Mouse (Mus musculus) heart, postnatal 36 days (tissue): Measurements from ENCODE around the gene Pbx1. TPM values are rescaled to one million over a fixed set of nuclear protein-coding genes. Genes with fewer than 3 reads are reported as not detected.

Source experiments
- DNase-seq, 2 experiments: peaks; one replicate each; pipeline ENCODE4 v3.0.0; 2021 to 2022
- intact Hi-C: fragments of 180-260 bp; cut with DNase I; formaldehyde crosslinking; loops from one replicate; pipeline ENCODE4 v1.15.1; 2025
- total RNA-seq, 2 experiments: library from RNA; stranded (reverse); gene quantifications; 2 replicates each; pipeline ENCODE4 v1.2.3; 2021

The Pbx1 gene
- total RNA-seq, 2 experiments from 2014 or later, result 47.2 to 63.0 TPM

DNA sequence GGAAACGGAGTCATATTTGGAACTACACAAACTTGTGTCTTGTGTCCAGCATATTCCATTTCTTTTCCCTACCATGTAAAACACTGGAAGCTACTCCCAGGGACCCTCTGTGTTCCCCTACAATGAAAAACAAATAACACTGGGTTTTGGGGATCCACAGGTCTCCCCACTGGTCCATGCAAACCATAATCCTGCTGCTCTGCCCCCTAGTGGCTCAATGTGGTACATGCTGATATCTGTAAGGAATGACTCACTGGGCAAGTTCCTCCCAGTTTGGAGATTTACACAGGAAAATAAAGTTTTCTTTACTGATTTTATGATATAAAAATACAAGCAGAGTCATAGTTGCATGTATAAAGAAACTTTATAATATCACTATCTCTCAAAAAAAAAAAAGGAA is 109.2 kb downstream of the Pbx1 start:
- intact Hi-C loops, result loop anchor here (1.0 kb wide), 1 partner anchor 109 kb away; no protein-coding TSS in a partner anchor
- peak in 1 of 2 experiments; percentile 38 for DNase-seq

DNA sequence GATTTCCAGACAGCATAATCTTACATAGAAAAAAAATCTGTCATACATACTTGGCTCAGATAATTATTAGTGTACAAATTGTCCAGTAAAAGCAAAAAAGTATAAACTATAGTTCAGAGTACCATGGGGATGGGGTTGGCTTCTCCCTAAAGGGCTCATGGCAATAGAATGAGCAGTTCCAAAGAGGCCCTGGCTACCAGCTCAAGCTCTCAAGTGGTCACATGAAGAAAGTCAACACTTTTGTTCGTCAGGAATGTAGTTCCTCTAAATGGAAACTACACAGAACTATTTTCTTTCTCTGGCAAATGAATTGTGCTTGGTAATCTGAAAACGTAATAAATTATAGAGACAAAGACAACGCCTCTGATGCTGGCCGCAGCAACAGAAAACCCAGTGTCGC is 112.4 kb downstream of the Pbx1 start:
- no peak for DNase-seq
- intact Hi-C loops, result no loop called here

DNA sequence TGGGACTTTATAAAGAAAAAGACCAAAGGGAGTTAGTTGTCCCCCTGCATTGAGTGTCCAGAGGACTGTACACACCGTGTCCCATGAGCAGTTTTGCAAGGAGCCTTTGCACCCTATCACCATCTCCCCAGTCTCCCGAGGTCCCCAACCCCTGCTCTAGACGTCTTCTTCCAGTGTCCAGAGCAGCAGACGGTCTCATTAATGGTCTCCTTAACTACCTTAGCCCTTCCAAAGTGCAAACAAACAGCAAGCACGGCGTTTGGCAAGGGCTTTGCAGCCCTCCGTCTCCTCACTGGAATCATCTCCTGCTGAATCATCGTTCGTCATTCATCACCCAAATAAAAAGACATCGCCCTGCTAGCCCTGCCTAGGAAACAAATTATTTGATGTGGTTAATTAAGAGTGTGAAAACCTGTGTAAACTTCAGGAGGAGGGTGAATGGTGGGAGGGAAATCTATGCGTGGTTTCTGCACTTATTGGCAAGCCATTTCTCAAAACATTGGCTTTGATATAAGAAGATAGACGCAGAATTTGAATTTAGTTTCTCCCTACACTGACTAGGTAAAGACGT is 113.1 kb downstream of the Pbx1 start:
- intact Hi-C loops, result no loop called here
- peak in 1 of 2 experiments; percentile 19 for DNase-seq

DNA sequence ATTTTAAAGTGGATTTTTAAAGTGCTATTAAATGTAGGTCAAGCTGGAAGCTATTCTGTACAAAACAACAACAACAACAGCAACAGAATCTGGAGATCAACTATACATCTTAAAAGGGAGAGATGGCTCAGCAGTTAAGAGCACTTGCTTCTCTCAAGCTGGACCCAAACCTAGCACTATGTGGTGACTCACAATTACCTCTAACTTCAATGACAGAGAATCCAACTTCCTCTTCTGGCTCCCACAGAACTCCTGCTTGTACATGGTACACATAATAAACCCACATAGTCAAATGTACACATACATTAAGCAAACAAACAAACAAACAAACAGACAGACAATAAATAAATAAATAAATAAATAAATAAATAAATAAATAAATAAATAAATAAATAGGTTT is 118.3 kb downstream of the Pbx1 start:
- no peak for DNase-seq
- intact Hi-C loops, result no loop called here

DNA sequence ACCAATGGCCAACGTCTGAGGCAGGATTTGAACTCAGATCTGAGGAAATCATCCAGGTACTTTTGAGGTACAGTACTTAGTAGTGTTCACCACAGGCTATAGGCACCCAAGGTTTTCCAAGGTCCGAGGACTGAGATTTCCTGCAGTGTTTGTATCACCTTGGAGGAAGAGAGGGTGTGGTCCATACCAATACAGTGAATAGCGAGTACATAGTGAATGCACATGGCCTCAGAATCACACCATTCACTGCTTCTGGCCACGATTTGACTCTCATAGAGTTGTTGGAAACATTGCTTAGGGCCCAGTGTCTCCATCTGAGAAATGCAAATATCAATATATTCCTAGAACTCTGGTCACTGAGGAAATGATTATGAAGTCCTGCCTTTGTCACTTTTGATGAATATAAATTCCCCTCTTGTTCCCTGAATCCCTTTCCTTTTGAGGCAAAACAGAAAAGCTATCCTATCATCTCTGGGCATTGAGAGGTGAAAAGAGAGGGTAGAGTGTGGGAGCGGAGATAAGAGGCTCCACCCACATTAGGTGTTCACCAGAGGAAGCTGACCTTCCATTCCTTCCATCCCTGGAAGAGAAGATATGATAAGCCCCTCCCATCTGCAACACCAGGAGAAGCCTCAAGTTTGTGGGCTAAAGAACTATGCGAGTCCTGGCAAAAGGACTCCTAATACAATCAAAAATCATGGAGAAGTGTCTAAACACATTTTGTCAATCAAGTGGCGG is 119.2 kb downstream of the Pbx1 start:
- intact Hi-C loops, result no loop called here
- DNase-seq, result no peak

DNA sequence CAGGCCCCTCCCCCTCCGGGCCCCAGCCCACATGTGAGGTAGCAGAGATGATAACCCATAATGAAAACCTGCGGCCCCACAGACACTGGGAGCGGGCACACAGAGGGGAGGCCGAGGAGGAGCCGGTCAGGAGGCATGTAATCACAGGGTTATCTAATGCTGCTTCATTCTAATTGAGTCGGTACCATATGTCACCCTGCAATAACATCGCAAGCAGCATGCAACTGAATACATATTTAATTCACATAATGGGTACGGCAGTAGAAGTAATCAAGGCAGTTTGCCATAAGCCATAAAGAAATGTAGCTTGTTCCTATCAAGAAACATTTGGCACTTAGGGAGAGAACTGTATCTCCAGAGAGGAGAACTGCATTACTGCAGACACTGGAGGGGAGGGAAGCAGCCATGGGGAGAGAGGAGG is 123.0 kb downstream of the Pbx1 start:
- intact Hi-C loops, result no loop called here
- DNase-seq, result no peak

DNA sequence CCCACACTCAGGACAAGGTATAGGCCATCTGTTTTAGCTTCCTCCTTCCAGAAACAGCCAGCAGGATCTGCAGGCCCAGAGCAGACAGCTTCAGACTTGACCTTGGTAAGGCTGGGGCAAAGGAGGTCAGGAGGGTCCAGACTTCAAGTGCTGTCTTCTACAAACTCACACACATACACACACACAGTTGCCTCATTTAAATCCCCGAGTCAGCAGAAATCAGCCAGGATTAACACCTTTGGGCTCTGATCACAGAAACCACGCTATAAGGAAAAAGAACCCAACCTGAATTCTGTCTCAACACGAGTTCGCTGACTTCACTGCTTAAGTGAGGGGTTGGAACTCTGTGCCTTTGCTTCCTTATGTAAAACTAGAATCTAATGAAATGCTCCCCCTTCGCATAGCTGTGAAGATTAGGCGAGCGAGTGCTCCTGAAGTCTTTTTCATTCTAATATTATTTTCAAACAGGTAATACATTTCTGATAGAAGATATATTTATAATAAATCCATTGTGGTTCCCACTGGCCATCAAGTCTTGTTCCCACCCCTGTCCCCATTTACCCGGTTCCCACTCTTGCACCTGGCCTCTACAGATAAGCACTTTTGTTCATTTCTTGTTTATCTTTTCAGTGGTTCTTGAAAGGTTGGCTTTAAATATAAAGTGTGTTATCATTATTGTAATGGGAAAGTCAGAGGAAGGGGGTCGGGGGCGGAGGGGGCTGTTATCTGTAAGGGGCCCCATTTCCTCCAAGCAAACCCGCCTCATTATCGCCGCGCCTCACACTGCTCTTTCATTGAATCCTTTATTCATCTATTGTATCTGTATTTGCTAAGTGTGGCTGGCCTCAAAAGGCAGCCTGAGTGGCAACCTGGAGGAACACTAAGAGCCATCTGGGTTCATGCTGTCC is 124.5 kb downstream of the Pbx1 start:
- intact Hi-C loops, result no loop called here
- no peak for DNase-seq

DNA sequence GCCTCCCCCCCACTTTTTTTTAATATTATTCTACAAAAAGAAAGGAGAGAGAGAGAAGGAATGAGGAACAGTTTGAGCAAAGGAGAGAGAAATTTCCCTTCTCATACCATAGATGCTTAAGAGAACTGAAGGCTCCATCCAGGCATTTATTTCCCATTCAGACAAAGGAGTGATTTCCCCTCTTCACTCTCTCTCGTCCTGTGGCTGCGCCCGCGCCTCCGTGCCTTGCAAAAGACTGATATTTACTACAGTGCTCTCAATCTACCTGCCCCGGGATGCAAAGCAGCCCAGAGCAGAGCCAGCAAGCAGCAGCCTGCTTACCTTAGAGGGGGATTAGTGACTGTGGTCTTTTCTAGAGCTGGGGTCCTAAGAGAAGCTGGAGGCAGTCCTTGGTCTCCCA is 131.6 kb downstream of the Pbx1 start:
- intact Hi-C loops, result loop anchor here (2.0 kb wide), 1 partner anchor 66 kb away; no protein-coding TSS in a partner anchor
- no peak for DNase-seq

DNA sequence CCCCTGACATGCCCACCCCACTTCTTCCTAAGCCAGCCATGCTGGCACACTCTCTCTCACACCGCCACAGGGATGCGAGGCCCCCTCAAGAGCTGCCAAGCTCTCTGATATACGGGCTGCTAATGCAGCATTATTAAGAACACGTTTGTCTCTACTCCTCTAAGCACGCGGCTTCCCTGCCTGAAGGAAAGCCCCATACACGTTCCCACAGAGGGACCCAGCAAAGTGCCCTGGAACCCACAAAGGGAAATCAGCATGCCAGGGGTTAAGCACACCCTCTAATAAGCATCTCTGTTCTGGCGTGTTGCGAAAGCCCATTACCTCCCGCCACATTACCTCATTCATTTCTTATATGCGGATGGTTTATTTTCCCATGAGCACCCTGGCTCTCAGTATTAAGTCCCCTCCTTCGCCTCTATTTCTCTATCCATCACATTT is 132.1 kb downstream of the Pbx1 start:
- intact Hi-C loops, result loop anchor here (2.0 kb wide), 1 partner anchor 67 kb away; no protein-coding TSS in a partner anchor
- no peak for DNase-seq

DNA sequence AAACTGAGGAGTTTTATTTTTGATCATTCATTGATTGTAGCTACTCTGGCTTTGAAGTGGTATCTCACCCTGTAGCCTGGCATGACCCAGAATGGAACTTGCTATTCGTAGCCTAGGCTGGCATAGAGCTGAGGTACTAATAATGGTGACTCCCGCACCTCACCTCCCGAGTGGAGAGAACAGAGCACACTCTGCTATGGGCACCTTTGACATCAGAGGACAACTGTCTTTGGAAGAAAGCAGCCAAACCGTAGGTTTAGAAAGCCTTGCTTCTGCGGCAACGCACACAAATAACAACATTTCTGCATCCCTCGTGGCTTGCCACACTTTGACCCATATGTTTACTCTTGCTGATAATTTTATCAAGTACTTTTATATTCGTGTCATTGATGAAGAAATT is 132.9 kb downstream of the Pbx1 start:
- intact Hi-C loops, result no loop called here
- no peak for DNase-seq

DNA sequence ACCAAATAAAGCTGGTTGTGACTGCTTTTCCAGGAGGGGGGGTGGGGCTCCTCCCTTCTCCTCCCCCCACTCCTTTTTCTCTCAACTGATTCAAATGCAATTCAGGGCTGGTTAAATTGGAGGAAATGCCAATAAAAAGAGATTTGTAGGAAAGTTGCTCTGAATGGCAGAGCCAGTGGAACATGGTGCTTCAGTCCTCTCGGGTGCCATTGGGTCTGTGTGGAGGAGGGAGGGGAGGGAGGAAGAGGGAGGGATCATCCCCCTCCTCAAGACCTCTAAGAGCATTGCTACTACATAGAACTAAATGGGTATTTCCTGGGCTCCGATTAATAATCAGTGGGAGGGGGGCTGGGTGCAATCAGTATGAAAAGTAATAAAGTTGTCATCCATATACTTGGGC is 135.8 kb downstream of the Pbx1 start:
- DNase-seq, result no peak
- intact Hi-C loops, result no loop called here

DNA sequence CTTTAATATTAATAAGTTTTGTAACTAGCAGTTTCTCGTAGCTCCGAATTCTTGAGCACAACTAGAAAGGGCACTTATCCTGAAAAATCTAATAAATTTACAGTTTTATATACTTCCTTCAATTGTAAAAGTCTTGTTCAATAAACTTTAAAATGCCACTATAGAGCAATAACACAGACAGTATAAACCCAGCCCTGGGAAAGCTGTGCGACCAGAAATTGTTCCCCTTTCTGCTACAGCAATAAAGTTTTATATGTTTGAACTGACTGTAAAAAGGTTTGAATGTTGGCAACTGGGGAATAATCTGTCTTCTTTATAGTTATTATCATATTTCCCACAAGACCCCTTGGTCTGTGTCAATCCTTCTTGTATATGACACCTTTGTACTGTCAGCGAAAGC is 136.3 kb downstream of the Pbx1 start:
- intact Hi-C loops, result no loop called here
- no peak for DNase-seq

DNA sequence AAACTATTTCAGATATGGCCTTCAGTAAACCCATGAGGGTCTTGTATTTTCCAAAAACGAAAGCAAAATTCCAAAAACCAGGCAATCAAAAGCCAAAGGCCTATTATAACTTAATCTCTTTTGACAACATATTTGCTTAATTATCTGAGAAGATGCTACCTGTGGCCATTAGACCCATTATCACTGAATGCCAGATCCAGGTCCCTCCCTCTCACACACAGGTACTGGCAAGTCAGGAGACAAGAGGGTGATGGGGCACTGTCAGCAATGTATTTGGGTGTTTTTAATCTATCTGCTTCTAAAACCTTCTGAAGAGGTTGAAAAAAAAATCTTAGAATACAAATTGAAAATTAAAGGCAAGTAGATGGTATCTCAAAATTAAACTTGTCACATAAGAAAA is 138.4 kb downstream of the Pbx1 start:
- intact Hi-C loops, result no loop called here

DNA sequence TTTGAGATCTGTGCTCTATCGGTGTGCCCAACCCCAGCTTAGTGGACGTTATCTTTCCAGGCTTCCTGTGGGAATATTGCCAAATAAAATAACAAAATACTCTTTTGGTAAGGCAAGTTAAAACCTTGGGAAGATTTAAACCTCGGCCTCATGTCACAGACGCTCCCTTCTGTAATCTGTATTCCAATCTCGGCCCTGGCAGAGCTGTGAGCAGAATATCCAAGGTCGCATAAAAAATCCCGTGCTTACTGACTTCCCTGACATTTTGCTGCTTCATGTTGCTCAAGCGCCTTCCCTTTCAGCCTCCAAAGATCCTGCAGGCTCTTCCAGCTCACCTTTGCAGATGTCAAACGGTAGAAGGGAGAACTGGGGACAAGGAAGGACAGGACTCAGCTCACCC is 140.0 kb downstream of the Pbx1 start:
- intact Hi-C loops, result no loop called here

More for the DNA sequence above, 138.4 kb downstream of the Pbx1 start:
- DNase-seq, result no peak

DNA sequence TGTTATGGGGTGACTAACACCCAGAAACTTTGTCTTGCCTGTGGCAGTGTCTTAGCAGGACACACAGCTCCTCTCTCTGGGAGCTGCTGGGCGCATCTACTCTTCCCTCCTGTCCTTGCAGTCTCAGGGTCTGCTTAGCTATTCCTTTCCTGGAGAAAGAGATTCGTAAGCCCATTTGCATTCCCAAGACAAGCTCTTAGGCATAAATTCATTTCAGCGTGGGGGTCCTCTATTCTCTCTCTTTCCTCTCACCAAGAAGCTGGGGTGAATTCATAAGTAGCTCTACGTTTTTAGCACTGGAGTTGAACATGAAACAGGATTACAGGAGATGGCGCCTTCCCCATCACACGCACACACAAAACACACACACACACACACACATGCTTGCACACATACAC is 140.4 kb downstream of the Pbx1 start:
- DNase-seq, result no peak

More for the DNA sequence above, 140.0 kb downstream of the Pbx1 start:
- DNase-seq, result no peak

DNA sequence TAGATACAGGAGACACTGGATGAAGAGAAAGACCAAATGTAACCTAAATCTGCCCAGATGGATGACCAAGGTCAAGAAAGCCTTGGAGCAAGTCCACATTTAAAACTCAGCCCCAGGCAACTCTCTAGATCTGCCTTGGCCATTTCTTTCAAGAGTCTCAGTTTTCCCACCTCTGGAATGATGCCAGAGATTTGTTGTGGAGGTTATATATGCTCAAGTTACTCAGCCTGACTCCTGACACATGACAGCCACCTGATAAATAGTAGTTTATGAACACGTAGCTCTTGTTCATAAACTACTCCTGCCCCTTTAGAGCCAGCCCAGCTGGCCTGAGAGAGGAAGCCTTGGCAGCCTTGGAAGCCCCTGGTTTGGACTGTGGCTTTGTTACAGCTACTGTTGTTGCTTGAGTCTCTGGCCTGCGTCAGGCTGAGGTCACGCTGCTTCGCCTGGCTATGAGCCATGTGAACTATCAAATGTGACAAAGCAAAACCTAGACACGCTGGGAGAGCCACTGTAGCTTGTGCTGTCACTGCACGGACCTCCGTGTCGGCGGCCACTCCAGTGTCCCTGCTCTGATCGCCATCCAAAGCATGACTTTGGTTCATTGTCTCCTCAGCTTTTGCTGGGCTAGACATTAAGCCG is 140.9 kb downstream of the Pbx1 start:
- intact Hi-C loops, result no loop called here
- DNase-seq, result peak; percentile 66 to 72

More for the DNA sequence above, 140.4 kb downstream of the Pbx1 start:
- intact Hi-C loops, result no loop called here

DNA sequence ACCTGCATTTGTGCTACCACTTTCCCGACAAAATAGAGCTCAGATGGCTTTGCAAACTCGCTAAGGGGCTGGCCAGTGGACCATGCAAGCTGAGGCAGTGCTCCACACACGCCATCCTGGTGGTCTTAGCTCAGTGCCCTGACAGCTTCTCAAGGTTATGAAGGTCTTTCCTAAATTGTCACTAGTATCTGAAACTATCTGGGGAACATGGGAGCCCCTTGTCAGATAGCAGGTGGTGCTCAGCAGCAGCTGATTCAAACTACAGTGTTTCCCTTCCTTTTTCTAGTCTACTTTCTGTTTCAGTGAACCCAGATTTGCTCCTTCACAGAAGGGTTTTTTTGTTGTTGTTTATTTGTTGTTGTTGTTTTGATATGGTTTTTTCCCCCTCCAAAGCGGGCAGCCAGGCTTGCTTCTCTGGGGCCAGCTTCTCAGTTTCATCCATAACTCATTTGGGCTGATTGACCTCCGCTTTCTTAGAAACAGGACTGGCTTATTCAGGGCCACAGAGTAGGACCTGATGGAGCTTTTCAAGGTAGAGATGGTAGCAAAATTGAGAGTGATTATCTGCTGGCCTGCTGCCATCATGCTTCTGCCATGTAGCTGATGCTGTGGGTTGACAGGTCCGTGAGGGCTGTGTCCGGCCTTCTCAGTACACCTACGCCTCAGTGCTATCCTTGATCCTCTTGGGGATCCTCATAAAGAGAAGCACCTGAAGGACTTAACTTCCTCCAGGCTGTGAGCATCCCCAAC is 141.7 kb downstream of the Pbx1 start:
- intact Hi-C loops, result no loop called here
- DNase-seq, result no peak

DNA sequence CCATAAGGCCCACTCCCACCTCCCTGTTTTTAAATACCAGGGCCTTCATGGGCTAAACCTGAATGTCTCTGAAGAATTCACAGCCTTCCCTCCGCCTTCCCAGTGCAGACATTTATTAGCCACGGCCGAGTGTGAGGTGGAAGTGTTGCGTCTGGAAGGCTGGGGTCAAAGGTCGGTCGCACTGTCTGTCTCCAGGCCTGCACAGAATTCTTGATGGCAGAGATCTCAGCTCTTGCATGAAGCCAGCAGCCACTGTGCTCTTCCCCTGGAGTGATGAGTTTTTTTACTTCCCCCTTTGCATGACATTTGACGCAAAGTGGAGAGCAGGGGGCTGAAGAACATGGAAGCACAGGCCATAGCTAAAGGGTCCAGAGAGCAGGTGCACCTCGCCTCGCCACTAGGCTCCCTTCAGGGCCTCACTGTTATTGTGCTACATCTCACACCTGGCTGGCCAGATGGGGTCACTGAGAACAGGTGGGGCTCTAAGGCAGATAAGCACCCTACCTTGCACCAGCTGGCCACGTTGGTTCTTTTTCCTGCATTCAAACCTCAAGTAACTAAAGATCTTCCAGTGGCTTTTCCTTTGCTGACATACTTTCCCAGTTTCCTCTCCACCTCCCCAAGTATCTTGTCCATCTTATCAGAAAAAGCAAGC is 143.1 kb downstream of the Pbx1 start:
- no peak for DNase-seq
- intact Hi-C loops, result loop anchor here (2.0 to 5.0 kb wide), 3 partner anchors 72 to 143 kb away; partner anchors contain the start of gene Pbx1
